Mouse (Mus musculus): ENCODE measurements around the gene Ly6g6c. TPM values are rescaled to one million over a fixed set of nuclear protein-coding genes. Genes with fewer than 3 reads are reported as not detected.

Ly6g6c gene
- polyA plus RNA-seq (2015; fragmentation: Illumina TruSeq; extraction: RNeasy Lipid Tissue Mini Kit (QIAGEN cat#74804); ENCODE audit: low read depth, low replicate concordance): not detected

DNA sequence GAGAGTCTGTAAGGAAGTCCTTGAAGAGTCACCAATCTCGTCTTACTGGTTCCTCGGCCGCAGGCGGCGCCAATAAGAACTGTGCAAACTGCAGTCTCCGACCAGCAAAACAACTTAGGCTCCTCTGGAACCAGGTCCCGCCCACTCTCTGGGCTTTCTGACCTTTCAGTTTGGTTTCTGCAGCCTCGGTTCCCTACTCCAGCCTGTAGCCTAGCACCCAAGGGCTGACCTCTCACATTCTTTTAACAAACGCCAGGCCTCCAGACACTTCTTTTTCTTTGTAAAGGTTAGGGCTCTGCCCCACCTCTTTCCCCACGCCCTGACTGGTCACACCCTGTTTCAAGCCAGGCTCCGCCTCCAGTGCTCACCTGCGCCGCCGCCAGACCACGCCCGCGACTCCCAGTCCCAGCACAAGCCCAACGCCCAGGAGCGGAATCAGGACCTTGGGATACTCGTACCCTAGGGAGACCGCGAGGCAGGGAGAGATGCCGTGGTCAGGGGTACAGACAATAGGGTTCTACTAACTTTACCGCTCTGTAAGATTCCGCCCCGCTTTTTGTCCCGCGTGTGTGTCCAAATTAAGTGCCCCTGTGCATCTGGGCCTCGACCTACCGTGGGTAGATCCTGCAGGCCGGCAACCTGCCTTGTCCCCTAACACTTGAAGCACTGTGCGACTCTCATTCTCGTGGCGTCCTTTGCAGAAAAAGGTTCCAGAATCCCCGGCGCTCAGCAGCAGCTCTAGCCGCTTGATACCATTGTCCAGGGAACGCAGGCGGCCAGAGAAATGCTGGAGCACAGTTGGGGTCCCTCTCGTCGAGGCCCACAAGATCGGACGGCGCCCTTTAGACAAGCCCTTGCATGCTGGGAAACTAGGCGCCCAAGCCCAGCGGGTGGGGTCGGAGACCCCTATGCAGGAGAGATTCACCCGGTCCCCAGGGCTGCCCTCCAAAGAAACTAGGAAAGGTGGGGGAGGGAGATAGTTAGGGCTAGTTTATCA, at the start of gene Ly6g6c:
TSS of gene Ly6g6c (plus strand) at position 438 of the 997 bp plus-strand sequence.

DNA sequence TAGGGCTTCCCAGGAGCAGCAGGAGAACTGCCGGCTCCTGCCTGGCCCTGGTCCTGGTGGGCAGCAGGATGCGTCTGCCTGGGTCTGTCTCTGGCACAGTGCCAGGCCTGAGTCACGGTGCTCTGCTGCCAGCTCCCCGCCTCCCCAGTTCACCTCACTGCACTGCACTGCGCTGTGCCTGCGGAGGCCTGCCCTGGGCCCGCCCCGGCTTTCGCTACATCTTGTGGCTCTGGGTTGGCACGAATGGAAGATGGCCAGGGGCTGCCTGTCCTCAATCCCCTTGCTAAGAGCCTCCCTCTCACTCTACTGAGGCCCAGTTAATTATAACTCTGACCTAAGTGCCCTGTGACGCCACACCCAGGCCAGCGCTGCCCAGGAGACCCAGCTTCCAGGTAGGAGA, 48.8 kb upstream of the Ly6g6c start, which contains the start of gene Vwa7:
TSS of gene Vwa7 (plus strand) at position 204 of the 400 bp plus-strand sequence.

DNA sequence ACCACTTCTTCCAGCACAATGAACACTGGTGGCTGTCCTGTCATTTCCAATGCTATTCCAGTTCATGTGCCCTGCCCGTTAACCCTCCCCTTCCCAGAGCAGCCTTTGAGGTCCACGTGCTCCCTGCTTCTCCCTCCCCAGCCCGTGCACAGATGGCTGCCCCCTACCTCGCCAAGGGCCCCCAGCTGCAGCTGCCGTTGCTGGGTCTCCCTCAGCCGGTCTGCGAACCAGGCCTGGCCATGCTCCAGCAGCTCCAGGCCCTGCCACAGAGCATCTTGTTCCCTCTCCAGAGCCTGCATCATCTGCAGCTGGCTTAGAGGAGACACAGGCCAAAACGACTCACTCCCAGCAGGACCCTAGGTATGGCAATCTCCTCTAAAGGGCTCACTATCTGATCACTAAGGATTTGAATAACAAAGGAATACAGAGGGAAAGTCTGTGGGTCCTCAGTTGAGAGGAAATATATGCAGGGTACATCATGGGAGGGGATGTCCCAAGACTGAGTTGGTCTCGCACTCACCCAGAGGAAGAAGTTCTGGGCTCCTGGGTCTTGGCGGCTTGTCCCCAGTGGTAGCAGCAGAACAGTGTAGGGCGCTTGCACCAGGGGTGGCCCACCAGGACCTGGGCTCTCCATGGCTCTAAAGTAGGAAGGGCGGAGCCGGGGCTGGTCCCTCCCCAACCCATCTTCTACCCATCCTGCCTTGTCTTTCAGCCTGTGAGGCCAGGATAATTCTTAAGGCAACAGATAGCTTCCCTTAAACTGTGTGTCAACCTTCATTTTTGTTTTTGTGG, 37.7 kb upstream of the Ly6g6c start, which contains the start of gene Sapcd1:
TSS of gene Sapcd1 (minus strand) at position 740 of the 792 bp plus-strand sequence.

DNA sequence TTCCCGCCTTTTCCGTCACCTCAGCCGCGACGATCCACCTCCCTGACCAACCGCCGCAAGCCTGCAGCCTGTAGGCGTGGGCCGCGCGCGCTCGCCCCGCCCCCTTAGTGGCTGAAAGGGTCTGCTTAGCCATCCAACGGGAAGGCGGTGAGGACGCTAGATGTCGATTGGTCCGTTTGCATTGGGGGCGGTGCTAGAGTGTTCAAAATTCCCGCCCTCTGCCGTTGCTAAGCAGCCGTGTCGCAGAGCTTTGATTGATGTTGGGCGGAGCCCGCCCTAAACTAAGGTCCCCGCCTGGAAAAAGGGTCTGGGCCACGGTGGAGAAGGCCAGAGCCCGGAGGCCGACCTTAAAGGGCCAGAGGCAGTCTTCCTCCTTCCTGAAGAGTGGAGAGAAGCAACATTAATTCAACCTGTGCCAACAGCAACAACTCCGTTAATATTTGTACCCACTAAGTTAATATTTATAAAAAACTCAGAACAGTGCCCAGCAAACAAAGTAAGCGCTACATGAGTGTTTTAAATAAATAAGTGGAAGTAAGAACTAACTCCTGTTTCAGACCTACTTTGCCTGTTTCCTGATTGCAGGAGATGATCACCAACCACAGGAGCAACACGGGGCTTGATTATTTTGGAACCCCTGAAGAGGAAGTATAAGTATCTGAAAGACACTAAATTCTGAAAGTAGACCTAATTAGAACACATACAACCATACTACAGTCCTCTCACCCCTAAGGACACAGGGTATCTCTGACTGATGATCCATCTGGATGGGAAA, 18.3 kb upstream of the Ly6g6c start, which contains the start of gene Msh5:
TSS of gene Msh5 (minus strand) at position 65 of the 775 bp plus-strand sequence.

DNA sequence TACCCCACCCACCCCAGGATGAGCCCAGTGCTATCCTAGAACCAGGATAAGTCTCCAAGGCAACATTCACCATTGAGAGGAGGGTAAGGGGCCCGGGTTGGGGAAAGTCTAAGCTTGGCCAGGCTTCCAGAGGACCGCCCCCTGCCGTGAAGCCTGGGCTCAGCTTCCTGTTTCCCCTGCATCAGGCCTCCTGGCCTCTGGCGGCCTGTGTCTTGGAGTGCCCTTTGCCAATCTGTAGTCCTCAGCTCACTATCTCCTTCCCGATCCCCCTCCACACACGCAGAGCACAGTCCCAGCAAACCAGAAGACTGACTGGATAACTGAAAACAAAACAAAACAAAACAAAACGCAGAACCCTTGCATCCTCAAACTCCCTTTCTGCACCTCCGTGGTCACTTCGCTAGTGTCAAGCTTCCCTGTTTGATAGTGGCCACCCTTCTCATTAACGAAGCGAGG, 15.6 kb upstream of the Ly6g6c start, which contains the start of gene Clic1:
TSS of gene Clic1 (plus strand) at position 406 of the 456 bp plus-strand sequence.

DNA sequence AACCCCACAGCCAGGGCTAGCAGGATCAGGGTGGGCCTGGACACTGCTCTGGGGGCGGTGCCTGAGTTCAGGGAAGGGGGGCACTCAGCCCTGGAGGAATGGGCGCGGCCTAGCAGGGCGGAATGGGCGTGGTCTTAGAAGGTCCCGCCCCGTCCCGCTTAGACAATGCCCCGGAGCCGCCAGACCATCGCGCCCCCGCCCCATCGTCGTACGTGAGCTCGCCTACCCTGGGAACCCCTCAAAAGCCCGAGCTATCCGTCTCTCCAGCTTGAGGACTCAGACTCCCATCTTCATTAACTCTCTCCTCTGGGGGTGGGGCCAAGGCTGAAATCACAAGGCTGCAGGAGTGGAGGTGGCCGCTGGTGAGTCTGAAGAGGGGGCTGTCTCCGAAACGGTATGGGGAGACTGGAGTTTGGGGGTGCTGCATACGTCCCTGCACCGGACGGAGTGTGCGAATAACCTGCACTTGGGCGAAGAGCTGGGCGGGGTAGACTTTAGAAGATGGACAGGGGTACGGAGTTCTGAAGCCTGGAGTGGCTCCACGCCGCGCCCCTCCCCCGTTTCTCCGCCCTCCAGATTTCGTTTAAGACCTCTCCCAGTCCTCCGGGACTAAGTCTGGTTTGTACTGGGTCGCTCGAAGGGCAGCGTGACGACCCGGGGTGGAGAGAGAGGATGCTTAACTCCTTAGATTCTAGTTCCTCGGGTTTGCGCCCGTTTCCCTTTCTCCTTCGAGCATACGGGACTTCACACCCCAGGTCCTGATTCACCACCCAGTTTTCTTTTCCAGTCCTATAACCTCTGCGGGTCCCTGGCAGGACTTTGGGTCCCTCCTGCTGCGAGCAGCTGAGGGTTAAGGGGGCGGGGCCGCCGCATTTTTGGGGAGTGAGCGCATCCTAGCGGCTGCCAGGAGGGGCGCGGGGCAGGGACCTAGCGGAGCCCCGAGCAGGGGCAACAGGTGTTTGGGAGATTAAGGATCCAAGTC, 6.0 kb upstream of the Ly6g6c start, which contains the start of gene Ddah2:
TSS of gene Ddah2 (plus strand) at position 125 of the 982 bp plus-strand sequence.

DNA sequence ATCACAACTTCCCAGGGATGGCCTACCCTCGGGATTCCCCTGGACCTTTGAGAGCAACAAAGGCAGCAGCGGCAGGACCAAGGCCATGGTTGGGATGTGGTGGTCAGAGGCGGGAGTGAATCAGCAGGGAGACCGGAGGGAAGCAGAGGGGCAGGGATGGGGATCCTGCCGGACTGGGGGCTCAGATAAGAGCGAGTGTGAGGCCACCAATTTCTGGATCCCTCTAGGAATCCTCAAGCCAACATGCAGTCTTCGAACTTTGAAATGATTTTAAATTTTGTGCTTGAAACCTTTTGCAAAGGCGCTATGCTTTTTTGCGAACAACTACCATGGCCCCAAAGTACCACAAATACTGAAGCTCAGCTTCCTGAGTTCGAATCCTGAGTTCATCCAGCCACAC, 896 bp downstream of the Ly6g6c start, which contains the start of gene Mpig6b:
TSS of gene Mpig6b (minus strand) at position 101 of the 400 bp plus-strand sequence.

DNA sequence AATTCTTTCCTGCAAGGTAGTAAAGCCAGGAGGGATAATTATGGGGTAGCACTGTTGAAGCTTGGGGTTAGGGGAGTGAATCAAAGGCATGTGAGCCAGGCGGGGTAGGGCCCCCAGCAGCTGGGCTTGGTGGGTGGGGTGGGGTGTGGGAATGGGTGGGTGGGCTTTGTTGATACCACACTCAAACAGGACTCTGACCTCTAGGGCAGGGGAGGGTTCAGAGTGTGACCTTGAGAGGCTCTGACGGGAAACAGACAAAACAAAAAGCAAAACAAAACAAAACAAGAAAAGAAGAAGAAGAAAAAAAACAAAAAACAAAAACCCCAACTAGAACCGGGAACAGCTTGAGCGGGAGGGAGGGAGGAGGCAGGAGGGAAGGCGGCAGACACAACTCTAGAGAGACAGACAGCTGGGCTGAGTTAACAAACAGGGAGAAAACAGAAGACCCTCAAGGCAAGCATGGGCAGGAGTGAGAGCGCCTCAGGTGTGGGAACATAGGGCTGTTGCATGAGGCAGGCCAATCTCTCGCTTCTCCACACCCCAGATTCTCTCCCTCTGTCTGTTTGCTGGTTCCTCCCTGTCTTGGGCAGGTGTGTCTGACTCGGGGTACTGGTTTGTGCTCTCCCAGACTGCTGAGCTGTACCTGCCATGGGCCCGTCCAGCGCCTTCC, 11.5 kb downstream of the Ly6g6c start, which contains the start of gene Ly6g6e:
TSS of gene Ly6g6e (plus strand) at position 396 of the 670 bp plus-strand sequence.

DNA sequence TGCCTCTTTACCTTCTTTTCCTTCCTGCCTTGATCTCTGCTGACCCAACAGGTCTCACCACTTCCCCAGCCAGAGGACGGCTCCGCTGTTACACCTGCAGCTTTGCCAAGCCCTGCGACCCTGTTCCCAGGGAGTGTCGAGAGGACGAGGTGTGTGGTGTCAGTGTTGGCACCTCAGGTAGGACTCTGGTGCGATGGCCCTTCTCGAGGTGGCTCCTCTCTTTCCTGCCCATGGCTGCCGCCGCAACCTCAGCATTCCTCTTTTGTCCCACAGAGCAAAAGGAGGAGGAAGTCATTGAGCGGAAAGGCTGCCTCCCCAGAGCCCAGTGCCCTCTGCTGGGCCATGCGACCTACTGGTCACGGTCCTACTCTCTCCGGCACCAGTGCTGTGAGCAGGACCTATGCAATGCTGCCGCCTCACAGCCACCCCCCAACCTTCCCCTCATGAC, 12.6 kb downstream of the Ly6g6c start, which contains the start of gene Ly6g6d:
TSS of gene Ly6g6d (minus strand) at position 280 of the 448 bp plus-strand sequence.

DNA sequence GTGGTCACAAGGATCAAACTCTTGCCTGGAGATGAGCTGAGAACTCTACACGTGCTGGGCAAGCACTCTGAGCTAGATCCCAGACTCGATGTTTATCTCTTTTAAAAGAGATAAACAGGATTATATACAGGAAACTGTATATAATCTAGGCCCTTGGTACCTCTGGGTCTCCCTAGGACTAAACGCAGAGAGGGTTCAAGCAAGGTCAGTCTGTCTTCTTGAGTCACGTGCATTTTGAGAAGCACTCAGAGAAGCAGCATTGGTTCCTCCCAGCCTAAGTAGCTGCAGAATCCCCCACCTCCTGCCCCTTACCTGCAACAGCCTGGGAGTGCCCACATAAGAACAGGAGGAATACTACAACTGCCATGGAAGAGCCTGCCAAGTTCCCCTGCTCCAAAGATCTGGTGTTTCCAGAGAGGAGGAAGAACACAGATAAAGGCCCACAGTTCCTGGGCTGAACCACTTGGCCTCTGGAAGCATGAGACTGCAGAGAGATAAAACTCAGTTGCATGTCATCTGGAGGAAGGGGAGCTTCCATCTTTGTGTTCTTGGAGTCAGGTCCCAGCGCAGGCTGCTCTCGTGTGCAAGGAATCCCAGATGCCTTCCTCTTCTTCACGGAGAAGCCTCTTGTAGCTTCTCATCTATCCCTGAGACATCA, 20.1 kb downstream of the Ly6g6c start, which contains the start of gene Ly6g6f:
TSS of gene Ly6g6f (minus strand) at position 403 of the 658 bp plus-strand sequence.

DNA sequence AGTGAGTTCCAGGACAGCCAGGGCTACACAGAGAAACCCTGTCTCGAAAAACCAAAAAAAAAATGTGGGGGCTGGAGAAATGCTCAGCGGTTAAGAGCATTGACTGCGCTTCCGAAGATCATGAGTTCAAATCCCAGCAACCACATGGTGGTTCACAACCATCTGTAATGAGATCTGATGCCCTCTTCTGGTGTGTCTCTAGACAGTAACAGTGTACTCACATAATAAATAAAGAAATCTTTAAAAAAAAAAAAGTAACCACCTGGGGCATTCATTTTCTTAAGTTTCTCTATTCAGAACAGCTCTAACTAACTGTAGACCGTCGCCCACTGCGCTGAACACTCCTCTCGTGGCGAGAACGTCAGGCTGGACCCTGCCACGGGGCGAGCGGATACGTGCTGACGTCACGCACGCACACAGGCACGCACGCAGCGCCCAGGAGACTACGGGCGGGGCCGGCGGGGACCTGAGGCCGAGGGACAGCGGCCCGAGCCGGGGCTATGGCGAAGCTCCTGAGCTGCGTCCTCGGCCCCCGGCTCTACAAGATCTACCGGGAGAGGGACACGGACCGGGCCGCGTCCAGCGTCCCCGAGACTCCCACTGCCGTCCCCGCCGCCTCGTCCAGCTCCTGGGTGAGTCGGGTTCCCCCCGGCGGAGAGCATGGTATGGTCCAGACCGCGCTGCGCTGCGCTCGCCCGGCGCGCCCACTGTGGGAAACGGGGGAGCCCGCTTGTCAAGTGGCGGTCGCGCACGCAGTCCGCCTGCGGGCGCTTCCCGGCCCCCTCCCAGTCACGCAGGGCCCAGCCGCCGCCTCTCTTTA, 23.8 kb downstream of the Ly6g6c start, which contains the start of gene Abhd16a:
TSS of gene Abhd16a (plus strand) at position 439 of the 820 bp plus-strand sequence.

DNA sequence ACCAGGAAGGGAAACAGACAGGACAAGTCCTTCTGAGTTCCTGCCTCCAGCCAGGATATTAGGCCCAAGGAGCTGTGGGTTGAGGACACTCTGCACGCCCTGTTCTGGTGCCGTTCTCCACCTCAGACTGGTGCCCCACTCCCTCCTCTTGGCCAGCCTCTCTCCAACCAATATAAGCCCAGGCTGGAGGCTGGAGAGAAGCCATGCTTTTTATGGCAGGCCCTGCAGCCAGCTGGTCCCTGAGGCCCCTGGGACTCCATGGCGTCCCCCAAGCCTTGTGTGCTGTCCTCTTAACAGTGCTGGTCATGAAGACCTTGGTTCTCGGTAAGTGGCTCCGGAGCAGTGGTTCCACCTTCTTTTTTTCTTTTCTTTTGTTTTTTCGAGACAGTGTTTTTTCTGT, 42.9 kb downstream of the Ly6g6c start, which contains the start of gene Ly6g5c:
TSS of gene Ly6g5c (plus strand) at position 183 of the 400 bp plus-strand sequence.

DNA sequence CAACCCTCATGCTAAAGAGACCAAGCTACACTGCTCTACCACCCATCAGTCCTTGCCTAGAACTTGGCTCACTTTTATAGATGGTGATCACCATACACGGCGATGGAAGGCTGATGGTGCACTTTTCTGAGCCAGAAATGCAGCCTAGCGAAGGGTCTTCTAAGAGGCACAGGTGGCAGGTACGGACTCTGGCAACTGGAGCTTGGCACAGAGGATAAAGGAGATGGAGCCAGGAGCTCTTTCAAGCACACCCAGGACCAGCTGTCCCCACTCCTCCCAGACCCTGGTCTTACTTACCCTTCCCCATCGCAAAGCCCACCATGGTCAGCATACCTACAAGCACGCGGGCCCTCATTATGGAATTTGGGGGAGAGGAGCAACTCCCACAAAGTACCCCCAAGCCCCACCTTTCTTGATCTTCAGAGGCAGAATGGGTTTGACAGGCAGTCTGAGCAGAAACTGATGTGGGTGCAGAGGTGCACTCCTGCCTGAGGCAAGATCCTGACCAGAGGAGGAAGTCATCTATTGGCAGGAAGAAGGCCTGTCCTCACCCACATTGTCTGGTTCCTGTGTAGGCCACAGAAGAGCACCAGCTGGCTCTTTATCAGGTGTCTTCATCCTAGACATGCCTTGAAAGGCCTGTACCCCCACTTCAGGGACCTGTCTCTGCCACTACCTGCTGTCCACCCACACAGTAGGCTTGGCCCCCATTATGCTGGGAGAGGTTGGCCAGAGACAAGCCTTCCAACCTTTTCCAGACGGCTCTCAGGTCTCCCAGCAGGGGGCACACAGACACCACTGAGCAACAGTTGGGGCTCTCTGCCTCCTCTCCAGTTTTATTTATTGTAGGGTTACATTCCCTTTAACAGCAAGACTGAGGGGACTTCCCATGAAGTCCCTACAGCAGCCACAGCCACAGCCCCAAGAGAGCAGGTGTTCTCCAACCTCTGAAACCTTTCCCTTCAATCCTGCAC, 50.1 kb downstream of the Ly6g6c start, which contains the start of gene Ly6g5b:
TSS of gene Ly6g5b (minus strand) at position 383 of the 974 bp plus-strand sequence.

